Mouse (Mus musculus) CD4-positive helper T cell, adult 2 months (primary cell): Measurements from ENCODE around the gene BC048562.
A peak's percentile ranks its signal among the peaks of the same experiment; 100 is the strongest.

ENCODE experiments used
- DNase-seq: peaks from one replicate; pipeline ENCODE4 v3.0.0-alpha.2; 2012; ENCODE audit warnings: low read depth, missing footprints, low spot score

The BC048562 gene

DNA sequence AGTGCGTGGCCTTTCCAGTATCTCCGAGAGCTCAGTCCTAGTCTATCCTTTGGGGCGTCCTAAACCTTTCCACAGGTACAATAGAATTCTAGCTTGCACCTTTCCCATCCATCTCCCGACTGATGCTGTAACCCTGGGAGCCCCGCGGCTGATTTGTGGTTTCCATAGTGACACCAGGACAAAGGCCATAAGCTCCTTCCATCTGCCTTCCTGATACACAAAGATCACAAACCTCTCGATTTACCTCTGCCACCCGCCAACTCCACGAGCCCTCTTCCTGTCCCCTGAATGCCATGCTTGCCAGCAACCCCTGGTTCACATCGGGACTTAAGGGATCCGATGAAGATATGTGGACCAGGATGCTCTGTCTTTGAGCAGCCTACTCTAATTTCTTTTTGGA, 43.0 kb downstream of the BC048562 start:
- DNase-seq: no peak

DNA sequence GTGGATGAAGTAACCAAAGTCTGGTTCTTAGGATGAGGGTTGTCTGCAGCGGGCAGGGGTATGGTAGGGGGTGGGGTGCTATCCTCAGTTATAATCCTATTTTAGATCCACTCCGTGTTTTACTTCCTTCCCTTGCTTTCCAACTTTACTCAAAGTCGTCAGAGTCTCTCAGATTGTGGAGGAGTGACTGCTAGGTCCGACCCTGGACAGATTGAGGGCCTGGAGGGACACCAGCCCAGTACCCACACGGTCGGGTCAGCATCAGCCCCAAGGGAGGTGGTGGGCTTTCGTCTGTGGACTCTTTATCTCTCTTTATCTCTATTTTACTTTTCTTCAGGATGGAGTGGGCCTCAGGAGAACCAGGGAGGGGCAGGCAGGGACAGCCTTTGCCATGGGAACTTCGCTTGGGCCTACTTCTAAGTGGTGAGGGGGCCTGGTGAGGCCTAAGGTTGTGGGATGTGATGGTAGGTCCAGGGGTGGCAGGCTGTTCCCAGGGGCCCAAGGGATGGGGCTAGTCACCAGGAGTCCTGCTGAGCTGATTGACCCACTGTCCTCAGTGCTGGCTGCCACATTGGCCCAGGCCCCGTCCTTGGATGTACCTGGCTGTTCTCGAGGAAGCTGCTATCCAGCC, 43.6 kb downstream of the BC048562 start, which contains the start of gene Lamb2:
TSS of gene Lamb2 (plus strand) at position 16 of the 631 bp plus-strand sequence.
- DNase-seq: no peak

DNA sequence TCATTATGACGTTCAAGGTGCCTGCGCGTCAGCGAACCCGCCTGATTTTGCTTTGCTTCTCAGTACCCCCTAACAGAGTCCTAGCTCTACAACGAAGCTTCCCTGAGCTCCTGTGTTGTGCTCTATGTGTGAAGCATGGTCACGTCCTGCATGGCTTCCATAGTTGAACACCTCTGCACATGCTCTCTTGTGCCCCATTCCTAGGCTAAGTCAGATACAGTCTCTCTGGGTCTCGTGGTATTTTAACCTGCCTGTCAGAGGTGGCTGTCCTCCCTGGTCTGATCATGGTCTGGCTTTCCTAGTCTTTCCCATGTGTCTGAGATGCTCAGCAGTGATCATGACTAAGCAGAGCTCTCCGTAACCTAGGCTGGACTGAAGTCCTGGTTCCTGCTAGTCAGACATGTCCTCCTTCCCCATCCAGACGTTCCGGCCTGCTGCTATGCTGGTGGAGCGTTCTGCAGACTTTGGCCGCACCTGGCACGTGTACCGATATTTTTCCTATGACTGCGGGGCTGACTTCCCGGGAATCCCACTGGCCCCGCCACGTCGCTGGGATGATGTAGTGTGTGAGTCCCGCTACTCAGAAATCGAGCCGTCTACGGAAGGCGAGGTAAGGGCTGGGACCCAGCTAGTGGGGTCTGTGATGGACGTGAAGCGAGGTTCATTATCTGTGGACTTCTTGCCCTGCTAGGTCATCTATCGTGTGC, 44.7 kb downstream of the BC048562 start:
- DNase-seq: no peak

DNA sequence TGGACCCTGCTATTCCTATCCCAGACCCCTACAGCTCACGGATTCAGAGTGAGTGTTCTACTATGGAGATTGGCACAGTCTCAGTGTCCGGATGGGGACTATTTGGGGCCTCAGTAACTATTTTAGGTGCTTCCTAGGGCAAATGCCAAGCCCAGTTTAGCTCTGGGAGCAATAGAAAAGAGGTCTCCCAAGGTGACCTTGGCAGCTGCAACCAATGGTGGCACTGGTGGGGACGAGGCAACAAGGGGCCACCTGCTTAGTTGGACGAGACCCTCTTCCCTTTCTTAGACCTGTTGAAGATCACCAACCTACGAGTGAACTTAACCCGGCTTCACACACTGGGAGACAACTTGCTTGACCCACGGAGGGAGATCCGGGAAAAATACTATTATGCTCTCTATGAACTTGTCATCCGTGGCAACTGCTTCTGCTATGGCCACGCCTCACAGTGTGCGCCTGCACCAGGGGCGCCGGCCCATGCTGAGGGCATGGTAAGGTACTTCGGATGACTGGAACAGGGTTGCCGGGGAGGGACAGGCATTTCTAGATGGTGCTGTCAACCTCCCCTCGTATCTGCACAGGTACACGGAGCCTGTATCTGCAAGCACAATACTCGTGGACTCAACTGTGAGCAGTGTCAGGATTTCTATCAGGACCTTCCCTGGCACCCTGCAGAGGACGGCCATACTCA, 45.4 kb downstream of the BC048562 start:
- DNase-seq: no peak

DNA sequence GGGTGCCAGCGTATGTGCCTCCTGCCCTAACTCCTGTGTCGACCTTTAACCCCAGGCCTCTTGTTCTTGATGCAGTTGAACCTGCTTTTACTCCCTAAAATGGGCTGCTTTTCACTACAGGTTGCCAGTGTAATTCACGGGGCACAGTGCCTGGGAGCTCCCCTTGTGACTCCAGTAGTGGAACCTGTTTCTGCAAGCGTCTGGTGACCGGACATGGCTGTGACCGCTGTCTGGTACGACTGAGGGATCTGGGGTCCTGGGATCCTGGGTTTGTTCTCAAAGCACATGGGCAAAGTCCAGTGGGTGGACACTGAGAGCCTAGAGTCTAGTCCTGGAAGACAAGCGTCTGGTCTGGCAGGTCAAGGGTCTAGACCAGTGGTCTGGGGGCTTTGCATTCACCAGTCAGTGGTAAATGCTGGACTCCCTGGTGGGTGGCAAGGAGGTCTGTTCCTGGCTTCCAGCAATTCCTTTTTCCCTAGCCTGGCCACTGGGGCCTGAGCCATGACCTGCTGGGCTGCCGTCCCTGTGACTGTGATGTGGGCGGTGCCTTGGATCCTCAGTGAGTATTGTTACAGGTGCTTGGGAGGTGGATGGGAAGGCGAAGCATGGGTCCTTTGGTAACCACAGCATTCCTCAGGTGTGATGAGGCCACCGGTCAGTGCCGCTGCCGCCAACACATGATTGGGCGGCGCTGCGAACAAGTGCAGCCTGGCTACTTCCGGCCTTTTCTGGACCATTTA, 46.9 kb downstream of the BC048562 start:
- no peak for DNase-seq

DNA sequence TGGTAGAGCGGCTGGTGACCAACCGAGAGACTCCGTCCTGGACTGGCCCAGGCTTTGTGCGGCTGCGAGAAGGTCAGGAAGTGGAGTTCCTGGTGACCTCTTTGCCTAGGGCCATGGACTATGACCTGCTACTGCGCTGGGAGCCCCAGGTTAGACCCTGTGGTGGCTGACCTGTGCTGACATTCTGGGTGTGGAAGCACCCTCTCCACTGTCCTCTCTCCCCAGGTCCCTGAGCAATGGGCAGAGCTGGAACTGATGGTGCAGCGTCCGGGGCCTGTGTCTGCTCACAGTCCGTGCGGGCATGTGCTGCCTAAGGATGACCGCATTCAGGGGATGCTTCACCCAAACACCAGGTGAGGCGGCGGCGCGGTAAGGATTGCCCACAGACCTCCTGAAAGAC, 47.7 kb downstream of the BC048562 start:
- no peak for DNase-seq

DNA sequence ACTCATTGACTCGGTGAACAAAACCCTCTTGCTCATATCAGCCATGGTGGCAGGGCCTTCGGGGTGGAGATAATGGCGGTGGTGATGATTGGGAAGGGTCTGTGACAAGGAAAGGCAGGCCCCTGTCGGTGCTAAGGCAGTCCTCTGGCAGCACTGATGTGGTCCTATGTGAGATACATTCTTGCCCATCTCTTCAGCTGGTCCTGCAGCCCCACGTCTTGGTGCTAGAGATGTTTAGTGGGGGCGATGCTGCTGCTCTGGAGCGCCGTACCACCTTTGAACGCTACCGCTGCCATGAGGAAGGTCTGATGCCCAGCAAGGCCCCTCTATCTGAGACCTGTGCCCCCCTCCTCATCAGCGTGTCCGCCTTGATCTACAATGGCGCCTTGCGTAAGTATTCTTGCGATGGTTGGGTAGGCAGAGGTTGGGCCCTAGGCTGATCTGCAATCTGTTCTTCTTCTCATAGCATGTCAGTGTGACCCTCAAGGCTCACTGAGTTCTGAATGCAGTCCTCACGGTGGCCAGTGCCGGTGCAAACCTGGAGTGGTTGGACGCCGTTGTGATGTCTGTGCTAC, 49.1 kb downstream of the BC048562 start:
- DNase-seq: no peak

DNA sequence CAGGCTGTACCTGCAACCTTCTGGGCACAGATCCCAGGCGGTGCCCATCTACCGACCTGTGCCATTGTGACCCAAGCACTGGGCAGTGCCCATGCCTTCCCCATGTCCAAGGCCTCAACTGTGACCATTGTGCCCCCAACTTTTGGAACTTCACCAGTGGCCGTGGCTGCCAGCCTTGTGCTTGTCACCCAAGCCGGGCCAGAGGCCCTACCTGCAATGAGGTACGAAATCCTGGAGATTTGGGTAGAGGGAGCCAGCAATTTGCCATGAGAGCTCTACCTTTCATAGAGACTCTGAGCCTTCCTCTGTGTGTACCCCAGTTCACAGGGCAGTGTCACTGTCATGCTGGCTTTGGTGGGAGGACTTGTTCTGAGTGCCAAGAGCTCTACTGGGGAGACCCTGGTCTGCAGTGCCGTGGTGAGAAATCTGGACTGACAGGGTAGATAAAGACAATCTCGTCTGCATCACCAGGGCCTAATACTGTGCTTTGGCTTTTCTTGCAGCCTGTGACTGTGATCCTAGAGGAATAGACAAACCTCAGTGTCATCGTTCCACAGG, 50.8 kb downstream of the BC048562 start:
- DNase-seq: no peak

DNA sequence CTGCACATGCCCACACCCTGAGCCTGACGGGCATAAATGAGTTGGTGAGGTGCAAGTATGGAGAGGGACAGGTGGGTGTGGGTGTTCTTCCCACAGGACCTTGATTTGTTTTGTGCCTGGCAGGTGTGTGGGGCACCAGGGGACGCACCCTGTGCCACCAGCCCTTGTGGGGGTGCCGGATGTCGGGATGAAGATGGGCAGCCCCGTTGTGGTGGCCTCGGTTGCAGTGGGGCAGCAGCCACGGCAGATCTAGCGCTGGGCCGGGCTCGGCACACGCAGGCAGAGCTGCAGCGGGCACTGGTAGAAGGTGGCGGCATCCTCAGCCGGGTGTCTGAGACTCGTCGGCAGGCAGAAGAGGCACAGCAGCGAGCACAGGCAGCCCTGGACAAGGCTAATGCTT, 52.1 kb downstream of the BC048562 start:
- DNase-seq: no peak

DNA sequence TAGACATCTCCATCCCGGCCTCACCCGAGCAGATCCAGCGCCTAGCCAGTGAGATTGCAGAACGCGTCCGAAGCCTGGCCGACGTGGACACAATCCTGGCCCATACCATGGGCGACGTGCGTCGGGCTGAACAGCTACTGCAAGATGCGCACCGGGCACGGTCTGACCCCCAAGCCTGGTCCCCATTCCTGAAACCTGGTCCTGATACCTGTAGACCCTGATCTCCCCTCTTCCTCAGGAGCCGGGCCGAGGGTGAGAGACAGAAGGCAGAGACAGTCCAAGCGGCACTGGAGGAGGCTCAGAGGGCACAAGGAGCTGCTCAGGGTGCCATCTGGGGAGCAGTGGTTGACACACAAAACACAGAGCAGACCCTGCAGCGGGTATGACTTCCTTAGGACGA, 52.9 kb downstream of the BC048562 start:
- DNase-seq: no peak

DNA sequence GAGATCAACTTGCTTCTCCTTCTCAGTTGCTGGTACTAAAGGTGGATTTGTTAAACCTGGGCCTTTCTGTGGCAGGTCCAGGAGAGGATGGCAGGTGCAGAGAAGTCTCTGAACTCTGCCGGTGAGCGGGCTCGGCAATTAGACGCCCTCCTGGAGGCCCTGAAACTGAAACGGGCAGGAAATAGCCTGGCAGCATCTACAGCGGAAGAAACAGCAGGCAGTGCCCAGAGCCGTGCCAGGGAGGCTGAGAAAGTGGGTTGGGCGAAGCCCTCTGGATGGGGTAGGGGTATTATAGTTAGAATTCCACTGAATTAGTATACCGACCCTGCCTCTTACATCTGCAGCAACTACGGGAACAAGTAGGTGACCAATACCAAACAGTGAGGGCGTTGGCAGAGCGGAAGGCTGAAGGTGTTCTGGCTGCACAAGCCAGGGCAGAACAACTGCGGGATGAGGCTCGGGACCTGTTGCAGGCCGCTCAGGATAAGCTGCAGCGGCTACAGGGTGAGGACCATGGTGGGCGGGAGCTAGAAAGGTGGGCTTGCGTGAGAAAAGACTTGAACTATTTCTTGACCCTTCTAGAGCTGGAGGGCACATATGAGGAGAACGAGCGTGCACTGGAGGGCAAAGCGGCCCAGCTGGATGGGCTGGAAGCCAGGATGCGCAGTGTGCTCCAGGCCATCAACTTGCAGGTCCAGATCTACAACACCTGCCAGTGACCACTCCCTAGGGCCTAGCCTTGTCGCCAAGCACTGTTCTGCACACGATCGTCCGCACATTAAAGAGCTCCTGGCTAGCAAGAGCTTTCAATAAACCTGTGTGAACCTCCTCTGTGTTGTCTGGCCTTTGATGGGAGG, 53.6 kb downstream of the BC048562 start:
- DNase-seq: peak; percentile 36

DNA sequence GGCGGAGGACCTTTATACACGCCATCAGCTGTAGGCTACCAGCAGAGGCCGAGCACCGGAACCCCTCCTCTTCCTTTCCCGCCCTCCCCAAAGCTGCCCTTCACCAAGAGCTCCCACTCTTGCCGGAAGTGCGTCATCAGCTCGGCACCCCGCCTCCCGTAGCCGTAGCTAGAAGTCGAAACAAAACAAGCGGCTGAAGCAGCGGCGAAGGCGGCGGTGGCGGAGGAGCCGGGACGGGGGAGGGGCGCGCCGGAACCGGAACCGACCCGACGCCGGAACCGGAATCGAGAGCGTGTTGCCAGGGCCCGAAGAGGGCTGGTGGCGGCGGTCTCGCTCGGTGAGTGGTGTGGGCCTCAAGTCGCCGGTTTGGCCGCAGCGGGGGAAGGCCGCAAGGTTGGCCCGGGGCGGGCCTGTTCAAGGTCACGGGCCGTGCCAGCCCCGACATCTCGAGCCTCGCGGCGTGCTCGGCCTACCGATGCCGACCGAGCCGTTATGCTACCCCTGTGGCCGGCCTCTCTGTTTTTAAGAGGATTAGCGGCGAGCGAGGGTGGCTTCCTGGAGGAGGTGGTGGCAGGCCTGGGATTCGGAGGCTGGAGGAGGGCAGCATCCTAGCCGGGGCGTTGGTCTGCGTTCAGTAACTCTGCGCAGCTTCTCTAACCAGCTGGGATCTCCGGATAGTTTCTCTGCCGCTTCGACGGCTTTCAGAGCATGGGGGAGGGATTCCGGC, 54.4 kb downstream of the BC048562 start, which contains the start of gene Usp19:
TSS of gene Usp19 (plus strand) at position 44 of the 727 bp plus-strand sequence.
- peak; percentile 98 for DNase-seq

DNA sequence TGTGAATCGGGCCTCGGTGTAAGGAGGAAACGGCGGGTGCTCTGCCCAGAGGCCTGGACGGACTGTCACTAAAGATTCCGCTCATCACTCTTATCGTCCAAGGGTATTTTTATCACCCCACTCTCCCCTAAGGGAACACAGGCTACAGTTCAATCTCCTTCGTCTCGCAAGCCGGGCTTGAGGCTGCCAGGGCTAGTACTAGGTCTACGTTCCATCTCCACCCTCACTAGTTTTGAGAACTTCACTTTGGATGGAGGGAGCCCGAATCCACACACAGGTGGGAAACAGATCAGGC, 55.0 kb downstream of the BC048562 start:
- no peak for DNase-seq

DNA sequence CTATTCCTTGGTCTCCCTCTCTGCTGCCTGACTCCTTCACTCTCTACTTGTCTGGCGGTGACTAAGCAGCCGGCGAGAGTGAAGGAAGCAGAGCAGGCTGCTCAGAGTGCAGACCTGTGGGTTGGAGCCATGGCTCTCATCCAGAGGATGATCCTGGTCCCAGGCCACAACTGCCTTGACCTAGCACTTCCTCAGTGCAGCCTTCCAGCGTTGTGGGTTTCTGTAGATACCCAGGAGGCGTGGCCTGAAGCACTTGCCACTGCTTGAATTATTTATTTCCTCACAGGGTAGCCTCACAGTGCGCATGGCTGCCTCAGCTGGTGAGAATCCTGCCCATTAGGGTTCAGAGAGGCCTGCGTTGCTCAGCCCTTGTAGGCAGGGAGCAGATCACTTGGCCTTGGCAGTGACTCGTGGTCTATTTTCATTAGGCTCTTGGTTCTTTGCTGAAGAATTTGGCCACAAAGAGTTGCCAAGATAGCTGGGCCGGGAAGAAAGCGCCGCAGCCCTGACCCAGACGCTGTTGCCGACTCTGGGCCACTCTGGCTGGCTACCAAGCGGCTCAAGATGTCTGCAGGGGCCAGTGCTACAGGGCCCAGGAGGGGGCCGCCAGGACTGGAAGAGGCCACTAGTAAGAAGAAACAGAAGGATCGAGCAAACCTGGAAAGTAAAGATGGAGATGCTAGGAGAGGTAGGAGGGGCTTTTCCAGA, 55.9 kb downstream of the BC048562 start:
- DNase-seq: no peak

DNA sequence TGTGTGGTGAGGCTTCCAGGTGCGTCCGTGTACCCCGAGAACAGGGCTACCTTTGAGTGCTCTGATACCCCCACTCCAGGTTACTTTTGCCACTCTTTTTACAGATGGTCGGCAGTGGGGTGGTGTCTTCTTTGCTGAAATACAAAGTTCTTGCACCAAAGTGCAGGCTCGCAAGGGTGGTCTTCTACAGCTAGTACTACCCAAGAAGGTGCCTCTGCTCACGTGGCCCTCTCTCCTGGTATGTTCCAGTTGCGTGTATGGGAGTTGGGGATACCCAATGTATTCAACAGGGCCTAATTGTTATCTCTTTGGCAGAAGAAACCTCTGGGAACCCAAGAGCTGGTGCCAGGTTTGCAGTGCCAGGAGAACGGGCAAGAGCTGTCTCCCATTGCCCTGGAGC, 57.0 kb downstream of the BC048562 start:
- DNase-seq: no peak

DNA sequence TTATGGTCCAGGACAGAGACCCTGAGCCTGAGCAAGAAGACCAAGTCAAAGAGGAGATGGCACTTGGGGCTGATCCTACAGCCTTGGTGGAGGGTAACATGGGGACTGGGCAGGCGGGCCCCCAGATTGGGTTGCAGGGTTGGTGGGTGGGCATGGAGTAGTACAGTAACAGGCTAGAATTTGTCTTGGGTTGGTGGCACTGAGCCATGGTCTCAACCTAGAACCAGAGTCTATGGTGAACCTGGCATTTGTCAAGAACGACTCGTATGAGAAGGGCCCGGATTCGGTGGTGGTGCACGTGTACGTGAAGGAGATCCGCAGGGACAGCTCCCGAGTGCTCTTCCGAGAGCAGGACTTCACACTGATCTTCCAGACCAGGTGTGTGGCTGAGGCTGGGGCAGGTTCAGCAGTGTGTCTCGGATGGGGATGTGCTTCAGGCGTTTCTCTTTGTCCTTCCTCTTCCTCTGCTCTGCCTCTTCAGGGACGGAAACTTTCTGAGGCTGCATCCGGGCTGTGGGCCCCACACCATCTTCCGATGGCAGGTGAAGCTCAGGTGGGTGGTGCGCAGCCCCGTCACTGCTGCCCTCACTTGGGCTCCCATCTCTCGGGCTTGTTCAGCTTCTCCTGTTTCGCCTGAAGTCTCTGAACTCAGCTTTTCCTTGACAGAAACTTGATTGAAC, 58.0 kb downstream of the BC048562 start:
- no peak for DNase-seq

DNA sequence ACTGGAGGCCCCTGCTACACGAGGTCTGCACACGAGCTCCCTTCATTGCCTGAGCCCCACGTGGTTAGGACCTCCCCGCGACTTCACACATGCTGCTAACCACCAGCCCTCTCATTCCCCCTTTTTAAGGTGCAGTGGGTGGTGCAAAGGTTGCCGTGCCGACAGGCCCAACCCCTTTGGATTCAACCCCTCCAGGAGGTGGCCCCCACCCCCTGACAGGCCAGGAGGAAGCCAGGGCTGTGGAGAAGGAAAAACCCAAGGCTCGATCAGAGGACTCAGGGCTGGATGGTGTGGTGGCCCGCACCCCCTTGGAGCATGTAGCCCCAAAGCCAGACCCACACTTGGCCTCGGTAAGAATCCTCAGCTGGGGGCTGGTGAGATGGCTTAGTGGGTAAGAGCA, 58.6 kb downstream of the BC048562 start:
- no peak for DNase-seq
